Mouse (Mus musculus) stomach, embryonic 16.5 days (tissue): ENCODE measurements around the gene Gm11562. TPM values are rescaled to one million over a fixed set of nuclear protein-coding genes. Genes with fewer than 3 reads are reported as not detected.
"Not testable (repeated sequence)": the region's sequence is repeated elsewhere in the genome, so short reads cannot be mapped to it uniquely, and the experiment has no call there.

Experiments used
- ATAC-seq: fragments of 200-750 bp; cut with Nextera tagmentation; 2 replicates; pipeline ENCODE4 v1.8.0; 2017; ENCODE audit warnings: moderate number of reproducible peaks, moderate TSS enrichment; ENCODE audit not compliant: insufficient read depth, low FRiP score
- H3K27ac ChIP-seq: fragments of 300-500 bp; sonication (generic); 2 replicates; pipeline ENCODE4 v1.5.1; 2014; ENCODE audit warnings: low read length
- H3K27me3 ChIP-seq: fragments of 300-500 bp; sonication (generic); 2 replicates; pipeline ENCODE4 v1.6.1; 2014; ENCODE audit warnings: low read length, control low read depth, mixed read lengths; ENCODE audit not compliant: control insufficient read depth, insufficient read depth
- H3K36me3 ChIP-seq: fragments of 300-500 bp; sonication (generic); 2 replicates; pipeline ENCODE4 v1.6.1; 2014; ENCODE audit warnings: low read length; ENCODE audit not compliant: control insufficient read depth, insufficient read depth
- H3K4me1 ChIP-seq: fragments of 300-500 bp; sonication (generic); 2 replicates; pipeline ENCODE4 v1.6.1; 2014; ENCODE audit warnings: low read length, control low read depth, mixed read lengths; ENCODE audit not compliant: control insufficient read depth, insufficient read depth
- H3K4me2 ChIP-seq: fragments of 300-500 bp; sonication (generic); 2 replicates; pipeline ENCODE4 v1.6.1; 2014; ENCODE audit warnings: low read depth, low read length, mixed read lengths
- H3K4me3 ChIP-seq: fragments of 300-500 bp; sonication (generic); replicated peaks from 2 replicates; pipeline ENCODE4 v1.5.1; 2014; ENCODE audit warnings: mild to moderate bottlenecking, low read length
- H3K9ac ChIP-seq: fragments of 300-500 bp; sonication (generic); 2 replicates; pipeline ENCODE4 v1.6.1; 2014; ENCODE audit warnings: low read length
- H3K9me3 ChIP-seq: fragments of 300-500 bp; sonication (generic); replicated peaks from 2 replicates; pipeline ENCODE4 v1.6.1; 2016; ENCODE audit warnings: low read length, control low read depth; ENCODE audit not compliant: control insufficient read depth
- WGBS: fragments of 180-500 bp; shearing (Covaris S2); extraction: QIAGEN DNeasy Blood & Tissue Kit; methylation state at CpG from one replicate; pipeline ENCODE4 v1.1.7; 2014; 5-methylcytosine and 5-hydroxymethylcytosine counted together
- polyA plus RNA-seq: library from polyadenylated mRNA; unstranded; fragments of >200 nt; fragmentation: Nextera tagmentation; extraction: Ambion mirVana; gene quantifications from 2 replicates; pipeline ENCODE4 v1.2.1, GENCODE M21; 2015

The Gm11562 gene
- polyA plus RNA-seq, 1 experiment from 2014 or later, result not detected

DNA sequence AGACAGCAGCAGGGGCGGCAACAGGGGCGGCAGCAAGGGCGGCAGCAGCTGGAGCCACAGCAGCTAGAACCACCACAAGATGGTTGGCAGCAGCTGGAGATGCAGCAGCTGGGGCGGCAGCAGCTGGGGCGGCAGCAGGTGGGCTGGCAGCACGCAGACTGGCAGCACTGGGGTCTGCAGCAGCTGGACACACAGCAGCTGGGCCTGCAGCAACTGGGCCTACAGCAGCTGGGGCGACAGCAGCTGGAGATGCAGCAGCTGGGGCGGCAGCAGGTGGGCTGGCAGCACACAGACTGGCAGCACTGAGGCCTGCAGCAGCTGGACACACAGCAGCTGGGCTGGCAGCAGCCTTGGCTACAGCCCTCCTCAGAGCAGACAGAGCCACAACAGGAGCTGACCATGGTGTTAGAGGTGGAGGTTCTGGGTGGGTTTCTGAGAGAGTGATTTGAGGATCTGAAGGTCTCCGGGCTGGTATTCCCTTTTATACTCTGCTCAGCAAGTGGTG is 23.5 kb upstream of the Gm11562 start, which contains the start of gene Krtap4-7:
TSS of gene Krtap4-7 (minus strand) at position 455 of the 505 bp plus-strand sequence.
- not testable (repeated sequence) for H3K4me3 ChIP-seq, H3K9me3 ChIP-seq, H3K27ac ChIP-seq, H3K36me3 ChIP-seq, H3K4me2 ChIP-seq, H3K9ac ChIP-seq, H3K4me1 ChIP-seq, H3K27me3 ChIP-seq, ATAC-seq
- 80% methylated on average over 9 of the region's 9 CpGs for WGBS

GRCm38 (mm10) chr11:99640926-99641325 is 20.7 kb upstream of the Gm11562 start:
- no peak for ATAC-seq
- no peak overlapping the region for H3K4me3 ChIP-seq

GRCm38 (mm10) chr11:99637086-99637485 is 16.9 kb upstream of the Gm11562 start:
- WGBS, result 62% methylated on average over 1 of the region's 1 CpGs
- ATAC-seq, result no peak
- H3K4me3 ChIP-seq, result no peak overlapping the region

More at GRCm38 (mm10) chr11:99640926-99641325, 20.7 kb upstream of the Gm11562 start:
- Histone ChIP-seq H3K4me1 (no peaks in the 10 kb centered on the region), H3K9ac (no peak overlapping the region), H3K36me3 (no peaks in the 10 kb centered on the region), H3K27me3 (no peaks in the 10 kb centered on the region), H3K4me2 (no peak overlapping the region), H3K27ac (no peak overlapping the region), H3K9me3 (no peaks in the 10 kb centered on the region)
- WGBS, result 27% methylated on average over 1 of the region's 1 CpGs

DNA sequence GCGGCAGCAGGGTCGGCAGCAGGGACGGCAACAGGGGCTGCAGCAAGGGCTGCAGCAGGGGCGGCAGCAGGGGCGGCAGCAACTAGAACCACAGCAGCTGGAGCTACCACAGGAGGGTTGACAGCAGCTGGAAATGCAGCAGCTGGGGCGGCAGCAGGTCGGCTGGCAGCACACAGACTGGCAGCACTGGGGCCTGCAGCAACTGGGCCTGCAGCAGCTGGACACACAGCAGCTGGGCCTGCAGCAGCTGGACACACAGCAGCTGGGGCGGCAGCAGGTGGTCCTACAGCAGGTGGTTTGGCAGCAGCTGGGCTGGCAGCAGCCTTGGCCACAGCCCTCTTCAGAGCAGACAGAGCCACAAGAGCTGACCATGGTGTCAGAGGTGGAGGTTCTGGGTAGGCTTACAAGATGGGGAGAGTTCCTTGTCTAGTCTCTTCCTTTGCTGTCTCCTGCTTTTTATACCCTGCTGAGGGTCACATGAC is 14.5 kb upstream of the Gm11562 start, which contains the start of gene Krtap4-2:
TSS of gene Krtap4-2 (minus strand) at position 432 of the 482 bp plus-strand sequence.
- no peaks in the 10 kb centered on the region for H3K9me3 ChIP-seq
- no peaks in the 10 kb centered on the region for H3K27me3 ChIP-seq
- H3K9ac ChIP-seq, result no peak within 1 kb of the TSS
- H3K4me1 ChIP-seq, result no peaks in the 10 kb centered on the region
- H3K36me3 ChIP-seq, result no peaks in the 10 kb centered on the region
- no peak within 1 kb of the TSS for H3K4me2 ChIP-seq
- no peak within 1 kb of the TSS for H3K4me3 ChIP-seq
- ATAC-seq, result no peak
- no peak within 1 kb of the TSS for H3K27ac ChIP-seq
- 34% methylated on average over 7 of the region's 8 CpGs for WGBS

More at GRCm38 (mm10) chr11:99637086-99637485, 16.9 kb upstream of the Gm11562 start:
- no peaks in the 10 kb centered on the region for H3K27me3 ChIP-seq
- H3K9me3 ChIP-seq, result no peaks in the 10 kb centered on the region
- H3K4me2 ChIP-seq, result no peak overlapping the region
- no peaks in the 10 kb centered on the region for H3K36me3 ChIP-seq
- H3K9ac ChIP-seq, result no peak overlapping the region
- no peaks in the 10 kb centered on the region for H3K4me1 ChIP-seq
- no peak overlapping the region for H3K27ac ChIP-seq

DNA sequence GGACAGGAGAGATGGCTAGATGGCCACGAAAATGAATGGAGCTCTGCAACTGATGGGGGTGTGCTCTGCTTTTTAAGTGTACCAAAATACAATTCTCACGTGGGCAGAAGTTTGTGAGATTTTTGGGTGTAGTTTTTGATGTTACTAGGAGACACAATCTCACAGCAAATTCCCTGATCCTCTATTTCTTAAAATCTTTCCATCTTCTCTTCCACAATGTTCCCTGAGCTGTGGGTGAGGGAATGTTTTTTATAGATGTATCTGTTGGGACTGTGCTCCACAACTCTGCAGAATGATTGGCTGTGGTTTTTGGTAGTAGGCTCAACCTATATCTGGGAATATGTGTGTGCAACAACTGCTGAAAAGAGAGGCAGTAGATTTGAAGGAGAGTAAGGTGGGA is 13.1 kb upstream of the Gm11562 start:
- no peak for ATAC-seq

GRCm38 (mm10) chr11:99630890-99631289 is 10.7 kb upstream of the Gm11562 start:
- ATAC-seq, result peak; percentile 60; the same call in 1 of the 2 replicates
- Histone ChIP-seq H3K27ac (no peak overlapping the region), H3K9me3 (no peaks in the 10 kb centered on the region), H3K27me3 (no peaks in the 10 kb centered on the region), H3K4me3 (no peak overlapping the region), H3K4me1 (no peaks in the 10 kb centered on the region), H3K9ac (no peak overlapping the region), H3K36me3 (no peaks in the 10 kb centered on the region), H3K4me2 (no peak overlapping the region)
- 49% methylated on average over 3 of the region's 3 CpGs for WGBS

More for the DNA sequence above, 13.1 kb upstream of the Gm11562 start:
- Histone ChIP-seq H3K36me3 (no peaks in the 10 kb centered on the region), H3K27me3 (no peaks in the 10 kb centered on the region), H3K4me3 (no peak overlapping the region), H3K4me2 (no peak overlapping the region), H3K27ac (no peak overlapping the region), H3K9ac (no peak overlapping the region), H3K4me1 (no peaks in the 10 kb centered on the region), H3K9me3 (no peaks in the 10 kb centered on the region)
- 72% methylated on average over 2 of the region's 2 CpGs for WGBS

DNA sequence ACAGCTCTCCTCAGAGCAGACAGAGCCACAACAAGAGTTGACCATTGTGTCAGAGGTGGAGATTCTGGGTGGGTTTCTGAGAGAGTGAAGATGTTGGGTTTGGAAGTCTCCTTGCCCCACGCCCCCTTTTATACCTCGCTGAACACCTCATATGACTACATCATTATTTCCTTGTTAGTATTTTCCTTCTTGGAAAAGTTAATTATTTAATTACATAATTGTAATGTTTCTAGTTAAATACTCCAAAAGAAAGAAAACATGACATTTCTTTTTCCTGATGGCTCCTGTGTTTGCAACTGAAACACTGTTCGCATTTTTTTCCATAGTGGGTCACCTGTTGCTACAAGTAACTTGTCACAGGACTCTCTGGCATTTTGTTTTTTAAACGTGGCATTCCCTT is 7.9 kb upstream of the Gm11562 start, which contains the start of gene Krtap4-1:
TSS of gene Krtap4-1 (minus strand) at position 101 of the 400 bp plus-strand sequence.
- WGBS, result 79% methylated on average over 4 of the region's 4 CpGs
- no peak within 1 kb of the TSS for H3K27ac ChIP-seq
- no peaks in the 10 kb centered on the region for H3K4me1 ChIP-seq
- no peak within 1 kb of the TSS for H3K4me3 ChIP-seq
- no peaks in the 10 kb centered on the region for H3K9me3 ChIP-seq
- no peak for ATAC-seq
- no peaks in the 10 kb centered on the region for H3K27me3 ChIP-seq
- no peak within 1 kb of the TSS for H3K4me2 ChIP-seq
- no peak within 1 kb of the TSS for H3K9ac ChIP-seq
- H3K36me3 ChIP-seq, result no peaks in the 10 kb centered on the region

GRCm38 (mm10) chr11:99614796-99615363 is 5.4 kb downstream of the Gm11562 start, which contains the start of gene Krtap2-4:
Gene Krtap2-4, minus strand, starts transcription at chr11:99614846.
- no peak within 1 kb of the TSS for H3K4me3 ChIP-seq
- no peaks in the 10 kb centered on the region for H3K4me1 ChIP-seq
- no peak for ATAC-seq
- WGBS, result 60% methylated on average over 3 of the region's 3 CpGs
- H3K36me3 ChIP-seq, result no peaks in the 10 kb centered on the region
- H3K9me3 ChIP-seq, result no peaks in the 10 kb centered on the region
- no peaks in the 10 kb centered on the region for H3K27me3 ChIP-seq
- H3K27ac ChIP-seq, result no peak within 1 kb of the TSS
- no peak within 1 kb of the TSS for H3K4me2 ChIP-seq
- H3K9ac ChIP-seq, result no peak within 1 kb of the TSS

DNA sequence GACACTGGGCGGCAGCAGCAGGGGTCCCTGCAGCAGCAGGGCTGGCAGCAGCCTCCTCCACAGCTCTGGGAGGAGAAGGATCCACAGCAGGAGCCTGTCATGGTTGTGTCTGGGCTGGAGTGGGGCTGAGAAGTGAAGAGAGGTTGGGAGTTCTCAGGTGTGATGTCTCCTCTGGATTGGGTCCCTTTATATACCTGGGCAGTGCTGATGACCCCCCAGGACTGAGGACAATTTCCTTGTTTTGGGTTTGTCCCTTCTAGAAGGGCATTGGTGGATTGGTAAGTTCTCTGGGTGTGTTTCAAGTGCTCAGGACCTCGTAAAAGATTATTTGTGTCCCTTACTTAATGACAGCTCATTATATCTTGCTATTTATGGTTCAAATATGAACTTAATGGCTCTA is 10.1 kb downstream of the Gm11562 start, which contains the start of gene Gm11937:
TSS of gene Gm11937 (minus strand) at position 101 of the 400 bp plus-strand sequence.
- H3K27ac ChIP-seq, H3K9me3 ChIP-seq, H3K4me1 ChIP-seq, H3K36me3 ChIP-seq, H3K4me3 ChIP-seq, H3K4me2 ChIP-seq, H3K27me3 ChIP-seq, H3K9ac ChIP-seq, ATAC-seq: not testable (repeated sequence)
- 36% methylated on average over 1 of the region's 2 CpGs for WGBS
